Mouse (Mus musculus): ENCODE results near the gene Gtf3c2. TPM values are rescaled to one million over a fixed set of nuclear protein-coding genes. Genes with fewer than 3 reads are reported as not detected.

Gtf3c2 gene
- polyA plus RNA-seq, 1 experiment from 2014 or later, result 31.5 TPM

DNA sequence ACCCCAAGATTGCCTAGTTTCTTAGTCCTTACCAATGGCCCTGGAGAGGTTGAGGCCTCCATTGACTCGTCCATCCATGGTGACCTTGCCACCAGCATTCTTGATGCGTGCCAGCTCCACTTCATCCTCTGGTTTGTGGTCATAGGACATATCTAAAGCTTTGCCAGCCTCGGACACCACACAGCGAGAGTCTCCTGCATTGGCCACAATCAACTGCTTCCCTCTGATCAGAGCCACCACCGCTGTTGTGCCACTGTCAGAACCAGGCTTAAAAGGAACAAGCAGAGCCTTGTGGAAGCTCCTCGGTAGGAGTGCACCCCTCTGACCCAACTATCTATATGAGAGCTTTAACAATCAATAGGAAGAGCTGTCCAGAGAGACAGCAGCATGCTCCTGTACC is 24.5 kb upstream of the Gtf3c2 start:
- Histone ChIP-seq H3K4me3 (replicated peaks) (no peak overlapping the region), H3K9me3 (replicated peaks) (peaks cover 5% of the 10 kb centered on the region), H3K27ac (no peak overlapping the region), H3K27me3 (no peaks in the 10 kb centered on the region), H3K9ac (no peak overlapping the region), H3K36me3 (peaks cover 80% of the 10 kb centered on the region), H3K4me2 (no peak overlapping the region), H3K4me1 (replicated peaks) (peaks cover 31% of the 10 kb centered on the region)
- WGBS (ENCODE audit: insufficient replicate concordance), result 85% methylated on average over 6 of the region's 6 CpGs
- no peak for DNase-seq
- ATAC-seq (ENCODE audit: low read depth), result no peak

DNA sequence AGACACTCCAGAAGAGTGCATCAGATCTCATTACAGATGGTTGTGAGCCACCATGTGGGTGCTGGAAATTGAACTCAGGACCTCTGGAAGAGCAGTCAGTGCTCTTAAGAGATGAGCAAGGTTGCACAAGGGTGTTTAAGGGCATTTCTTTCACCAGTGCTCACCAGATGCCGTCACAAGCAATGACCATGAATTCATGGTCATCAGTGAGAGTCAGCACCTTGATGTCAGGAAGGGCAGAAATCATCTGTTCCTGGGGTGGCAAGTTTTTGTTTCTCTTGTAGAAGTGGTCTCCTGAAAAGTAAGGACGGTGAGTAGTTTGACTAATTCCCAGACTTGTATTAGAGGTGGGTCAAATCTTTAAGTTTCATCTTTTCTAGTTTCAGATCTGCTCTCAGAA is 23.9 kb upstream of the Gtf3c2 start:
- Histone ChIP-seq H3K27ac (no peak overlapping the region), H3K4me3 (replicated peaks) (no peak overlapping the region), H3K4me2 (no peak overlapping the region), H3K4me1 (replicated peaks) (peaks cover 34% of the 10 kb centered on the region), H3K36me3 (peaks cover 85% of the 10 kb centered on the region), H3K9ac (no peak overlapping the region), H3K27me3 (no peaks in the 10 kb centered on the region), H3K9me3 (replicated peaks) (peaks cover 5% of the 10 kb centered on the region)
- ATAC-seq (ENCODE audit: low read depth), result no peak
- 88% methylated on average over 2 of the region's 2 CpGs for WGBS (ENCODE audit: insufficient replicate concordance)
- no peak for DNase-seq

DNA sequence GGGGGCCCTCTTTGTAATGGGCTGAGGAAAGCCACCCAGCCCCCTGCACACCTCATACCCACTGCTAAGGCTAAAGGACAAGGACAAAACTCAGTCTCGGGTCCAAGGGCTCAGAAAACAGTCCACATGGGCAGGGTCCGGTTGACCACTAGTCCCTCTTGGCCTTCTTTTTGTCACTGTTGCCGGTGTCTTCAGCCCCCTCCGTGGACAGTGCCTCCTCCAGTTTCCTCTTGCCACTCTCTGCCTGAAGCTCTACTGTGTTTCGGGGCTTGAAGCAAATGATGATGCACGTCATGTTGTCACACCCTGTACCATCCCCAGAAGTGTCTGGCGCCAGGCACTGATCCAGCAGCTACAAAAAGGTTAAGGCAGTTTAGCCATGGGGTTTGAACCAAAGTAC is 23.0 kb upstream of the Gtf3c2 start:
- Histone ChIP-seq H3K4me2 (peak overlapping the region; percentile 79), H3K9ac (peak overlapping the region; percentile 69), H3K36me3 (peaks cover 85% of the 10 kb centered on the region), H3K9me3 (replicated peaks) (peaks cover 5% of the 10 kb centered on the region), H3K27me3 (no peaks in the 10 kb centered on the region), H3K27ac (peak overlapping the region; percentile 82), H3K4me1 (replicated peaks) (peaks cover 34% of the 10 kb centered on the region), H3K4me3 (replicated peaks) (peak overlapping the region; percentile 82)
- WGBS (ENCODE audit: insufficient replicate concordance), result 77% methylated on average over 7 of the region's 7 CpGs
- ATAC-seq (ENCODE audit: low read depth), result no peak
- DNase-seq, result no peak

DNA sequence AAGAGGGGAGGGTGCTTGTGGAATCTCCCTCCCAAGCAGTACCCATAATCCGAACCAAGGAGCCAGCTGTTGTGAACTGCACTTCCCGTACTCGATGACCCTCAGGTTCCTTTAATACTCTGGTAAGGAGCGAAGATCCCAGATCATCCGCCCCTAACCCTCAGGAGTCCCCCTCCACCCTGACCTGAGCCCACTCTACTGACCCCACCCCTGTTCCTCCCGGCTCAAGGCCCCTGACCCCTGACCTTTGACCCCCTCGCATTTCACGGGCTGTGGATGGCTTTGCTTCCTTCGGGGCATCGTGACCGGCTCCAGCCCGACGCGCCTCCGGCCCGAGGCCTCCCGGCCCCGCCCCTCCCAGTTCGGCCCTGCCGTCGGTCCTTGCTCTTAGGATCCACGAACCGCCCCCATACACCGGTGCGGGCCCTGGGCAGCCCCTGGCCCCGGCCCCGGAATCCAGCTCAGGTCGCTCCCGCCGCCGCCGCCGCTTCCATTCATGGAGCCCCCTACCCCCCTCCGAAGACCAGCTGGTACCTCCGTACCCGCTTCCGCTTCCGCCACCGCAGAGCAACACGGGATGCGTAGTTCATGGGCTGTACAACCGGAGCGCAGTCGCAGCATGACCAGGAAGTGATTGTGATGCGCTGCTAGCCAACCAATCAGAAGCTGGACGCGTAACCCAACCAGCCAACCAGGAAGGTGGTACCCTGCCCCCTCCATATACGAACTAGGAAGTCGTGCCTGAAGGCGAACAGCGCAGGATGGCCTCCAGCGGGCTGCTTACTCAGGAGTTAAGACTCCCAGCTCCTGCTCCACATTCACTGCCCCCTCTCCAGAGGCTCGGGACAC is 22.0 kb upstream of the Gtf3c2 start, which contains the start of gene Zfp513:
Zfp513 (minus strand) TSS at position 562 of the 849 bp plus-strand sequence.
- DNase-seq, result peak; percentile 95
- peaks cover 38% of the 10 kb centered on the region for H3K4me1 ChIP-seq (replicated peaks)
- peak; percentile 96 for ATAC-seq (ENCODE audit: low read depth)
- peak within 1 kb of the TSS; percentile 85 for H3K9ac ChIP-seq
- peak within 1 kb of the TSS; percentile 82 for H3K4me3 ChIP-seq (replicated peaks)
- no peaks in the 10 kb centered on the region for H3K27me3 ChIP-seq
- H3K27ac ChIP-seq, result peak within 1 kb of the TSS; percentile 82
- H3K9me3 ChIP-seq (replicated peaks), result peaks cover 5% of the 10 kb centered on the region
- H3K4me2 ChIP-seq, result peak within 1 kb of the TSS; percentile 91
- WGBS (ENCODE audit: insufficient replicate concordance), result 2% methylated on average over 53 of the region's 53 CpGs
- H3K36me3 ChIP-seq, result peaks cover 85% of the 10 kb centered on the region

DNA sequence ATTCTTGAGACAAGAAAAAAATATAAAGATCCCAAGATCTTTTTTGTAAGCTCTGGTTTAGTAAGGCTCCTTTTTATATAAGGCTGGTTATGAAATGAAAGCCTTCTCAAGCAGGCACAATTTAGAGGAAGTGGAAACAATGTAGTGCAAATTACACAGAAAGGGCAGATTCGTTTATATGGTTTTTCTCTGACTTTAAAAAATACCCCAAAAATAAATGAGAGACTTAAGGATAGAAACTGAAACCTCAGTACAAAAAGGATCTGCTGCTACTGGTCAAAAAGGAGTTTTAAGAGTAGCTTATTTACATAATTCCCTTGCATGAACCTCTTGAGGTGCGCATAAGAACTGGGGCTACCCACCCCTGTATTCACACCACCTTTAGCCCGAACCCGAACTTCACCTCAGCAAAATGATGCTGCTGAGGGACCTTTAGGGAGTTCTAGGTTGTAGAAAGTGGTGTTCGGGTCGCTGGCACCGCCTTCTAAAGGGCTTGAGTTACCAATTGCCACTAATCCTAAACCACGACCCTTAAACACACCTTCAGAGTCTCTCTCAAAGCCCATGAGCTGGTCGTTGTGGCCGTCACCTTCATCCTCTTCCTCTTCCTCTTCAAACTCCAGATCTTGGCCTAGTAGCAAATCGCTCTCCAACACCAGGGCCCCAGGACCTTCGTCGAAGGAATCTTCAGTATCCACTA is 21.2 kb upstream of the Gtf3c2 start:
- Histone ChIP-seq H3K27ac (peak overlapping the region; percentile 81), H3K4me3 (replicated peaks) (peak overlapping the region; percentile 82), H3K4me1 (replicated peaks) (peaks cover 38% of the 10 kb centered on the region), H3K9ac (peak overlapping the region; percentile 85), H3K27me3 (no peaks in the 10 kb centered on the region), H3K9me3 (replicated peaks) (peaks cover 5% of the 10 kb centered on the region), H3K36me3 (peaks cover 85% of the 10 kb centered on the region), H3K4me2 (peak overlapping the region; percentile 91)
- ATAC-seq (ENCODE audit: low read depth), result no peak
- WGBS (ENCODE audit: insufficient replicate concordance), result 18% methylated on average over 13 of the region's 13 CpGs
- DNase-seq, result no peak

DNA sequence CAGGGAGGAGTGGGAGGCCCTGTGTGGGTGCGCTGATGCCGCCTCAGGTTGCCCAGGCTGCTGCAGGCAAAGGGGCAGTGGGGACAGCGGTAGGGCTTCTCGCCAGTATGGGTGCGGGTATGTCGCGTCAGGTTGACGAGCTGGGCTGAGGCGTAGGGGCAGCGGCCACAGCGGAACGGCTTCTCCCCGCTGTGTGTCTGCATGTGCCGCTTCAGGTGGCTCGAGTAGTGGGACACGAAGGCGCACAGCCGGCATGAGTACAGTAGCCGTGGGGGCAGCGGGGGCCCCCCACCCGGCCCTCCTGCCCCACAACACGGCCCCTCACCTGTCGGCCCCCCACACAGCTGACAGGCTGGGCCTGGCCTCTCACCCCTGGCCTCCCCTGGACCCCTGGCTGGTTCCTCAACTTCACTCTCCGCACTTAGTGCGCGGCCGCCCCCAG is 20.4 kb upstream of the Gtf3c2 start:
- no peak for DNase-seq
- Histone ChIP-seq H3K4me3 (replicated peaks) (no peak overlapping the region), H3K9ac (peak overlapping the region; percentile 34), H3K27me3 (no peaks in the 10 kb centered on the region), H3K4me2 (peak overlapping the region; percentile 18), H3K9me3 (replicated peaks) (peaks cover 5% of the 10 kb centered on the region), H3K4me1 (replicated peaks) (peaks cover 42% of the 10 kb centered on the region), H3K36me3 (peaks cover 85% of the 10 kb centered on the region), H3K27ac (no peak overlapping the region)
- WGBS (ENCODE audit: insufficient replicate concordance), result 88% methylated on average over 27 of the region's 27 CpGs
- ATAC-seq (ENCODE audit: low read depth), result no peak

DNA sequence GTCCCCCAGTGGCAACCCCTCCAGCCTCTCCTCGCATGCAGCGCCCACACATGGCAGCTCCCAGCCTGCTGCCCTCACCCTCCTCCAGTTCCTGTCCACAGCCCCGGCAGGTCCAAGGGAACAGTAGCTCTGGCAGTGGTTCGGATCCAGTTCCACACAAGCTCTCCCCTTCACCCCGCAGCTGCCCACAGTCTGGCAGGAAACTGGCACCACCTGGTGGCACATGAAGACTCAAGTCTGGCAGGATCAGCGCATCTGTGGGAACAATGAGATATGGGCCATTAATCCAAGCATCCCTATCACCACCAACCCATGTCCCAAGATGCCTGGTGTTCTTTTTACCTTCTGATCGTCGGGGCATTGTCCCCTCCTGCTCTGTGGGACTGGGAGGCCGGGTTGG is 19.9 kb upstream of the Gtf3c2 start:
- H3K4me2 ChIP-seq, result no peak overlapping the region
- H3K27me3 ChIP-seq, result no peaks in the 10 kb centered on the region
- H3K27ac ChIP-seq, result no peak overlapping the region
- peaks cover 5% of the 10 kb centered on the region for H3K9me3 ChIP-seq (replicated peaks)
- 79% methylated on average over 9 of the region's 9 CpGs for WGBS (ENCODE audit: insufficient replicate concordance)
- ATAC-seq (ENCODE audit: low read depth) (no peak), DNase-seq (no peak)
- H3K4me1 ChIP-seq (replicated peaks), result peaks cover 46% of the 10 kb centered on the region
- no peak overlapping the region for H3K9ac ChIP-seq
- no peak overlapping the region for H3K4me3 ChIP-seq (replicated peaks)
- peaks cover 85% of the 10 kb centered on the region for H3K36me3 ChIP-seq

DNA sequence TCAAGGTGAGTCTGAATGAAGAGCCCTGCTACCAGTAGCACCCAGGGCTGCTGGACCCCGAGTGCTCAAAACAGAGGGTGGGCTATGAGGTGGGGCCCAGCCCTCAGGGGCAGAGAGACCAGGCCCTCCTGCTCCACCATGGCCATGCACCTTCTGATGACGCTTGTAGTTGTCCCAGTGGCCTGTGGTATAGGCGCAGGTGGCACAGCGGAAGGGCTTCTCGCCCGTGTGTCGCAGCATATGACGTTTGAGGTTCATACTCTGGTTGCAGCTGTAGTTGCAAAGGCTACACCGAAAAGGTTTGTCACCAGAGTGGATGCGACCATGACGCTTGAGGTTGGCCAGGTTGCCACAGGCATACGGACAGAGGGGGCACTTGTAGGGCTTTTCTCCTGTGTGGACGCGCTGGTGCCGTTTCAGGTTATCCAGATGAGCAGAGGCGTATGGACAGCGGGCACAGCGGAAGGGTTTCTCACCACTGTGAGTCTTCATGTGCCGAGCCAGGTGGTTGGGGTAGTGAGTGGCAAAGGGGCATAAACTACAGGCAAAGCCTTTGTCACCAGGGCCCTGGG is 19.5 kb upstream of the Gtf3c2 start:
- H3K27ac ChIP-seq, result no peak overlapping the region
- ATAC-seq (ENCODE audit: low read depth) (no peak), DNase-seq (no peak)
- H3K9ac ChIP-seq, result no peak overlapping the region
- H3K27me3 ChIP-seq, result no peaks in the 10 kb centered on the region
- H3K4me1 ChIP-seq (replicated peaks), result peaks cover 51% of the 10 kb centered on the region
- no peak overlapping the region for H3K4me2 ChIP-seq
- 90% methylated on average over 19 of the region's 19 CpGs for WGBS (ENCODE audit: insufficient replicate concordance)
- H3K36me3 ChIP-seq, result peaks cover 85% of the 10 kb centered on the region
- H3K4me3 ChIP-seq (replicated peaks), result no peak overlapping the region
- peaks cover 5% of the 10 kb centered on the region for H3K9me3 ChIP-seq (replicated peaks)

DNA sequence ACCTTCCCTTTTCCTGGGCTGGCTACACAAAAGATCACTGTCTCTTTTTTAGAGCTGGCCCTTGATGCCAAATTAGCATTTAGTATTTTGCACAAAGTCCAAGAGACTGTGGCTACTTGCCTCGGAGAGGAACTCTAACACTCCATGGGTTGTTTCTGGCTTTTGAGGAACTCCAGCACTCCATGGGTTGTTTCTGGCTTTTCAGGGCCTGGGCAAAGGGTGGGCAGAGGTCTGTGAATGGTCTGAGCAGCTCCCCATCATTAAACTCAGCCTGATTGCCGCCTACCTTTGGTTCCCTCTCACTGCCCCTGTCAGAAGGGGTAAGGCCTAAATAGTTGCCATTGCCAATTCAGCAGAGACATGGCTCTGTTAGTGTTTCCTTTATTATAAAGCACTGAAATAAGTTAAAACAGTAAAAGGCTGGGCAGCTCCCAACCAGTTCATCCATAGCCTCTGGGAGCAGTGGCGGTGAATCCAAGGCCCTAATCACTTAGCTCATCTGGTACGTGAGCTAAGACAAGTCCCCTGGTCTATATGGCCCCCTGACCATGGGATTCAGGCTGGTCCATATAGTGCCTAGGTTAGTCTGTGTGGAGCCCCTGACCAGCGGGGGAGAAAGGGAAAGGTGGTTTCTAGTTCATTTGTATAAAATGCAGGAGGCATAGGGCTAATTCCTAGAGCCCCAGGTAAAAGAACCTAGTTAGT is 18.8 kb upstream of the Gtf3c2 start:
- Histone ChIP-seq H3K36me3 (peaks cover 80% of the 10 kb centered on the region), H3K4me1 (replicated peaks) (peaks cover 57% of the 10 kb centered on the region), H3K4me3 (replicated peaks) (no peak overlapping the region), H3K4me2 (no peak overlapping the region), H3K27ac (no peak overlapping the region), H3K9ac (no peak overlapping the region), H3K27me3 (no peaks in the 10 kb centered on the region), H3K9me3 (replicated peaks) (peaks cover 5% of the 10 kb centered on the region)
- no peak for ATAC-seq (ENCODE audit: low read depth)
- 80% methylated on average over 5 of the region's 5 CpGs for WGBS (ENCODE audit: insufficient replicate concordance)
- DNase-seq, result no peak

DNA sequence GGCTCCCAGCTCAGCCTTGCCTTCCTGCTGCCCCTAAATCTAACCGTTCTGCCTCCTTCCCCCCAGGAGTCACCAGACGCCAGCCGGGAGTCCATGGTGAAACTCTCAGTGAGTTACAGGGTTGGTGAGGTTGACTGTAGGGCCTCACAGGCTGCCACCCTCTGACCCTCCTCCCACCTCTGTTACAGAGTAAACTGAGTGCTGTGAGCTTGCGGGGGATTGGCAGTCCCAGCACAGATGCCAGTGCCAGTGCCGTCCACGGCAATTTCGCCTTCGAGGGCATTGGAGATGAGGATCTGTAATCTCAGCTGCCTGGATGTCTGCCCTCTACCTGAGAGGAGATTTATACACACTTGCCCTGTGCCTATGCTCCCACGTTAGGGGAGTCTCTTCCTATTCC is 18.2 kb upstream of the Gtf3c2 start:
- Histone ChIP-seq H3K9me3 (replicated peaks) (peaks cover 5% of the 10 kb centered on the region), H3K27me3 (no peaks in the 10 kb centered on the region), H3K4me3 (replicated peaks) (no peak overlapping the region), H3K27ac (no peak overlapping the region), H3K9ac (no peak overlapping the region), H3K4me2 (no peak overlapping the region), H3K4me1 (replicated peaks) (peaks cover 56% of the 10 kb centered on the region), H3K36me3 (peaks cover 74% of the 10 kb centered on the region)
- DNase-seq (no peak), ATAC-seq (ENCODE audit: low read depth) (no peak)
- 82% methylated on average over 9 of the region's 9 CpGs for WGBS (ENCODE audit: insufficient replicate concordance)

DNA sequence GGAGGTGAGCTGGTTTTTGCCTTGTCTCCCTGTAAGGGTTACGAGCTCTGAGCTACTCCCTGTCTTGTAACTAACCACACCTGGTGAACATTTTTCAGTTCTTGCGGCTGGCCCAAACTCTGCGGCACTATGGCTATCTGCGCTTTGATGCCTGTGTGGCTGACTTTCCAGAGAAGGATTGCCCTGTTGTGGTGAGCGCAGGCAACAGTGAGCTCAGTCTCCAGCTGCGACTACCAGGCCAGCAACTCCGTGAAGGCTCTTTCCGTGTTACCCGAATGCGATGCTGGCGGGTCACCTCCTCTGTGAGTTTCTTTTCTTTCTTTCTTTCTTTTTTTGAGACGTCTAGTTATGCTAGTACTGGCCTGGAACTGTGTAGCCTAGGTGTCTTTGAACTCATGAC is 17.1 kb upstream of the Gtf3c2 start:
- H3K4me2 ChIP-seq, result no peak overlapping the region
- peaks cover 65% of the 10 kb centered on the region for H3K36me3 ChIP-seq
- H3K27me3 ChIP-seq, result no peaks in the 10 kb centered on the region
- DNase-seq (no peak), ATAC-seq (ENCODE audit: low read depth) (no peak)
- no peak overlapping the region for H3K4me3 ChIP-seq (replicated peaks)
- WGBS (ENCODE audit: insufficient replicate concordance), result 91% methylated on average over 12 of the region's 12 CpGs
- no peak overlapping the region for H3K27ac ChIP-seq
- peaks cover 51% of the 10 kb centered on the region for H3K4me1 ChIP-seq (replicated peaks)
- no peak overlapping the region for H3K9ac ChIP-seq
- peaks cover 5% of the 10 kb centered on the region for H3K9me3 ChIP-seq (replicated peaks)

Data from liver, embryonic 13.5 days (tissue).